Mouse (Mus musculus) midbrain, embryonic 12.5 days (tissue): ENCODE data around the gene Mgea5. TPM values are rescaled to one million over a fixed set of nuclear protein-coding genes. Genes with fewer than 3 reads are reported as not detected.

ENCODE experiments used
- polyA plus RNA-seq: library from polyadenylated mRNA; unstranded; fragments of >200 nt; fragmentation: Nextera tagmentation; extraction: Ambion mirVana; gene quantifications from 2 replicates; pipeline ENCODE4 v1.2.1, GENCODE M21; 2016

Gene Mgea5
- polyA plus RNA-seq, 1 experiment from 2014 or later, result 115 TPM

Other genes with a start within 250 kb of the Mgea5 start
- 15.9 and 17.0 TPM in 2 replicates for gene Poll, start 223.3 kb downstream of the Mgea5 start, polyA plus RNA-seq
- gene Gm17018, start 223.2 kb downstream of the Mgea5 start, polyA plus RNA-seq, result 41.4 and 41.9 TPM in 2 replicates
- 4.2 and 5.9 TPM in 2 replicates for gene Fbxw4, start 123.5 kb downstream of the Mgea5 start, polyA plus RNA-seq
- gene Fgf8, start 40.9 kb downstream of the Mgea5 start, polyA plus RNA-seq, result 4.3 and 5.7 TPM in 2 replicates
- gene Npm3, start 34.2 kb downstream of the Mgea5 start, polyA plus RNA-seq, result 7.7 and 8.4 TPM in 2 replicates
- gene Kcnip2, start 32.2 kb upstream of the Mgea5 start, polyA plus RNA-seq, result 1.2 and 1.9 TPM in 2 replicates
- gene Armh3, start 214.7 kb upstream of the Mgea5 start, polyA plus RNA-seq, result 20.9 and 22.6 TPM in 2 replicates
- gene Hps6, start 219.7 kb upstream of the Mgea5 start, polyA plus RNA-seq, result 2.9 and 4.0 TPM in 2 replicates